Mouse (Mus musculus) intestine, embryonic 16.5 days (tissue): Measurements from ENCODE around the gene H2-T3. TPM values are rescaled to one million over a fixed set of nuclear protein-coding genes. Genes with fewer than 3 reads are reported as not detected.
"Not testable (repeated sequence)": the region's sequence is repeated elsewhere in the genome, so short reads cannot be mapped to it uniquely, and the experiment has no call there.

Experiments
- ATAC-seq: fragments of 200-750 bp; cut with Nextera tagmentation; 2 replicates; pipeline ENCODE4 v1.8.0; 2017; ENCODE audit warnings: moderate TSS enrichment, moderate library complexity
- H3K27ac ChIP-seq: fragments of 300-500 bp; sonication (generic); 2 replicates; pipeline ENCODE4 v1.5.1; 2014; ENCODE audit warnings: mild to moderate bottlenecking, low read length
- H3K27me3 ChIP-seq: fragments of 300-500 bp; sonication (generic); replicated peaks from 2 replicates; pipeline ENCODE4 v1.6.1; 2014; ENCODE audit warnings: low read length, control low read depth, mixed read lengths; ENCODE audit not compliant: control insufficient read depth, insufficient read depth
- H3K36me3 ChIP-seq: fragments of 300-500 bp; sonication (generic); 2 replicates; pipeline ENCODE4 v1.6.1; 2014; ENCODE audit warnings: low read length, control low read depth; ENCODE audit not compliant: control insufficient read depth, insufficient read depth
- H3K4me1 ChIP-seq: fragments of 300-500 bp; sonication (generic); 2 replicates; pipeline ENCODE4 v1.6.1; 2014; ENCODE audit warnings: low read length, control low read depth, mixed read lengths; ENCODE audit not compliant: control insufficient read depth, insufficient read depth
- H3K4me2 ChIP-seq: fragments of 300-500 bp; sonication (generic); 2 replicates; pipeline ENCODE4 v1.6.1; 2014; ENCODE audit warnings: low read depth, low read length, control low read depth
- H3K4me3 ChIP-seq: fragments of 300-500 bp; sonication (generic); 2 replicates; pipeline ENCODE4 v1.5.1; 2014; ENCODE audit warnings: mild to moderate bottlenecking, low read length
- H3K9ac ChIP-seq: fragments of 300-500 bp; sonication (generic); 2 replicates; pipeline ENCODE4 v1.6.1; 2014; ENCODE audit warnings: low read depth, low read length
- H3K9me3 ChIP-seq: fragments of 300-500 bp; sonication (generic); 2 replicates; pipeline ENCODE4 v1.6.1; 2016; ENCODE audit warnings: low read length, control low read depth; ENCODE audit not compliant: control insufficient read depth
- WGBS: fragments of 180-500 bp; shearing (Covaris S2); extraction: QIAGEN DNeasy Blood & Tissue Kit; methylation state at CpG from one replicate; pipeline ENCODE4 v1.1.7; 2014; 5-methylcytosine and 5-hydroxymethylcytosine counted together
- polyA plus RNA-seq: library from polyadenylated mRNA; unstranded; fragments of >200 nt; fragmentation: Nextera tagmentation; extraction: Ambion mirVana; gene quantifications from 2 replicates; pipeline ENCODE4 v1.2.1, GENCODE M21; 2015

The H2-T3 gene
- 42.3 and 46.9 TPM in 2 replicates for polyA plus RNA-seq

GRCm38 (mm10) chr17:36190169-36190507, at the start of gene H2-T3:
TSS of gene H2-T3 (minus strand) at chr17:36190287.
- Histone ChIP-seq H3K4me2 (peak within 1 kb of the TSS; percentile 40), H3K27me3 (no peaks in the 10 kb centered on the region), H3K4me1 (no peaks in the 10 kb centered on the region), H3K4me3 (peak within 1 kb of the TSS; percentile 44), H3K27ac (peak within 1 kb of the TSS; percentile 85), H3K9ac (peak within 1 kb of the TSS; percentile 55), H3K36me3 (no peaks in the 10 kb centered on the region), H3K9me3 (no peaks in the 10 kb centered on the region)
- peak; percentile 93 for ATAC-seq
- WGBS: 47% methylated on average over 2 of the region's 2 CpGs

- H3K4me3 ChIP-seq: peak overlapping the region; percentile 48
- peak; percentile 52 for ATAC-seq
- no peak overlapping the region for H3K27ac ChIP-seq
- no peaks in the 10 kb centered on the region for H3K36me3 ChIP-seq
- 3% methylated on average over 27 of the region's 27 CpGs for WGBS
- peaks cover 5% of the 10 kb centered on the region; the same call in 1 of the 2 replicates for H3K4me1 ChIP-seq
- H3K27me3 ChIP-seq: peaks cover 31% of the 10 kb centered on the region
- H3K9ac ChIP-seq: peak overlapping the region; percentile 62
- no peaks in the 10 kb centered on the region for H3K9me3 ChIP-seq
- H3K4me2 ChIP-seq: peak overlapping the region; percentile 80
Observed at GRCm38 (mm10) chr17:36237321-36237921, 47.3 kb upstream of the H2-T3 start.

GRCm38 (mm10) chr17:36235300-36235699, 45.2 kb upstream of the H2-T3 start:
- not testable (repeated sequence) for H3K9me3 ChIP-seq, H3K4me3 ChIP-seq, H3K4me1 ChIP-seq, H3K27ac ChIP-seq, H3K36me3 ChIP-seq, ATAC-seq, H3K4me2 ChIP-seq, H3K9ac ChIP-seq
- peaks cover 42% of the 10 kb centered on the region for H3K27me3 ChIP-seq
- 16% methylated on average over 8 of the region's 9 CpGs for WGBS

- Histone ChIP-seq H3K4me3 (no peak overlapping the region), H3K9ac (no peak overlapping the region), H3K36me3 (no peaks in the 10 kb centered on the region), H3K9me3 (no peaks in the 10 kb centered on the region), H3K4me2 (no peak overlapping the region), H3K4me1 (peaks cover 5% of the 10 kb centered on the region; the same call in 1 of the 2 replicates), H3K27me3 (peaks cover 50% of the 10 kb centered on the region), H3K27ac (no peak overlapping the region)
- WGBS: 80% methylated on average over 5 of the region's 5 CpGs
- no peak for ATAC-seq
Observed at GRCm38 (mm10) chr17:36233572-36233971, 43.5 kb upstream of the H2-T3 start.

- H3K4me2 ChIP-seq: no peak overlapping the region
- no peaks in the 10 kb centered on the region for H3K9me3 ChIP-seq
- no peaks in the 10 kb centered on the region for H3K36me3 ChIP-seq
- H3K27me3 ChIP-seq: peaks cover 48% of the 10 kb centered on the region; the same call in 1 of the 2 replicates
- 7% methylated on average over 36 of the region's 36 CpGs for WGBS
- no peak overlapping the region for H3K4me3 ChIP-seq
- H3K4me1 ChIP-seq: no peaks in the 10 kb centered on the region
- ATAC-seq: no peak
- H3K9ac ChIP-seq: no peak overlapping the region
- no peak overlapping the region for H3K27ac ChIP-seq
Observed at GRCm38 (mm10) chr17:36231318-36231717, 41.2 kb upstream of the H2-T3 start.

- no peak for ATAC-seq
- Histone ChIP-seq H3K4me1 (no peaks in the 10 kb centered on the region), H3K4me2 (no peak overlapping the region), H3K9me3 (no peaks in the 10 kb centered on the region), H3K27ac (no peak overlapping the region), H3K36me3 (no peaks in the 10 kb centered on the region), H3K4me3 (no peak overlapping the region), H3K9ac (no peak overlapping the region), H3K27me3 (peaks cover 57% of the 10 kb centered on the region)
- 5% methylated on average over 5 of the region's 5 CpGs for WGBS
Observed at GRCm38 (mm10) chr17:36229046-36229445, 39.0 kb upstream of the H2-T3 start.

GRCm38 (mm10) chr17:36226921-36227320, 36.8 kb upstream of the H2-T3 start:
- Histone ChIP-seq H3K9me3 (no peaks in the 10 kb centered on the region), H3K27ac (no peak overlapping the region), H3K4me2 (no peak overlapping the region), H3K27me3 (peaks cover 49% of the 10 kb centered on the region), H3K9ac (no peak overlapping the region), H3K4me3 (no peak overlapping the region), H3K36me3 (no peaks in the 10 kb centered on the region), H3K4me1 (no peaks in the 10 kb centered on the region)
- WGBS: 18% methylated on average over 8 of the region's 8 CpGs
- ATAC-seq: no peak

GRCm38 (mm10) chr17:36225231-36225824, 35.2 kb upstream of the H2-T3 start:
- 14% methylated on average over 9 of the region's 9 CpGs for WGBS
- no peak overlapping the region for H3K9ac ChIP-seq
- no peaks in the 10 kb centered on the region for H3K9me3 ChIP-seq
- no peaks in the 10 kb centered on the region for H3K36me3 ChIP-seq
- no peak overlapping the region for H3K4me3 ChIP-seq
- no peaks in the 10 kb centered on the region for H3K4me1 ChIP-seq
- H3K27ac ChIP-seq: no peak overlapping the region
- H3K4me2 ChIP-seq: no peak overlapping the region
- no peak for ATAC-seq
- peaks cover 50% of the 10 kb centered on the region for H3K27me3 ChIP-seq

- no peaks in the 10 kb centered on the region for H3K9me3 ChIP-seq
- no peak overlapping the region for H3K9ac ChIP-seq
- H3K27me3 ChIP-seq: peaks cover 43% of the 10 kb centered on the region
- no peak overlapping the region for H3K4me3 ChIP-seq
- 49% methylated on average over 3 of the region's 3 CpGs for WGBS
- ATAC-seq: no peak
- no peak overlapping the region for H3K27ac ChIP-seq
- H3K4me1 ChIP-seq: no peaks in the 10 kb centered on the region
- no peak overlapping the region for H3K4me2 ChIP-seq
- no peaks in the 10 kb centered on the region for H3K36me3 ChIP-seq
Observed at GRCm38 (mm10) chr17:36224451-36224850, 34.4 kb upstream of the H2-T3 start.
